Mouse (Mus musculus) adrenal gland, postnatal 25 days (tissue): ENCODE measurements around the gene Zfp263. TPM values are rescaled to one million over a fixed set of nuclear protein-coding genes. Genes with fewer than 3 reads are reported as not detected.

Experiments
- total RNA-seq: library from RNA; stranded (reverse); gene quantifications from 2 replicates; pipeline ENCODE4 v1.2.3, GENCODE M21; 2021

The Zfp263 gene
- total RNA-seq, 1 experiment from 2014 or later = 26.1 TPM

Other genes starting within 250 kb of the Zfp263 start
- not detected in 2 replicates for gene Olfr161, start 153.1 kb upstream of the Zfp263 start, total RNA-seq
- gene Mefv, start 26.0 kb upstream of the Zfp263 start, total RNA-seq = not detected in 2 replicates
- gene Olfr15, start 86.8 kb downstream of the Zfp263 start, total RNA-seq = not detected in 2 replicates
- 13.8 and 18.1 TPM in 2 replicates for gene Zfp174, start 103.2 kb downstream of the Zfp263 start, total RNA-seq
- 103 and 104 TPM in 2 replicates for gene Naa60, start 128.3 kb downstream of the Zfp263 start, total RNA-seq
- gene Zfp597, start 140.5 kb downstream of the Zfp263 start, total RNA-seq = 24.4 TPM in 2 replicates
- 1.5 and 1.8 TPM in 2 replicates for gene Gm20695, start 140.6 kb downstream of the Zfp263 start, total RNA-seq
- gene 1700037C18Rik, start 164.6 kb downstream of the Zfp263 start, total RNA-seq = 2.7 and 4.4 TPM in 2 replicates
- 18.4 and 23.0 TPM in 2 replicates for gene Cluap1, start 164.7 kb downstream of the Zfp263 start, total RNA-seq
- gene Nlrc3, start 232.5 kb downstream of the Zfp263 start, total RNA-seq = 3.7 and 4.3 TPM in 2 replicates